17 mouse cellular contexts compared by ENCODE assay signal in the genomic region with DNA sequence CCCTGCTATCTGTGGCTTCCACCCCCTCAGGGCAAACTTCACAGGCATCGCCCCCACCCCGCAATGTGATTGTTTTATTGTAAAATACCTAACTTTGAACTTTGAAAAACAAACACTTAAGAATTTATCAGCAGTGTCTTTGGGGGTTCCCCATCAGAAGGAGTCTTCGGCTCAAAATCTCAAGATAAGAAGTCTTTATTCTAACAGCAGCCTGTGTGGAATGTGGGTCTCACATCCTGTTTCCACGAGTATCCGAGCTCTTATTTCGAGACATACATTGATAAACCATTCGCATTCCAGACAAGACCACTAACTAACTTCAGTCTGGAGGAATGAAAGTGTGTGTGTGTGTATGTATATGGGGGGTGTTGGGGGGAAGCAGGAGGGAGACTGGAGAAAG.
DNase-seq lines count a peak whose midpoint lies in the region; ATAC-seq and TF ChIP-seq lines count a peak whose summit lies in the region.
"Had no signal": no experiment of that assay in that cellular context is flagged by ENCODE, and none has a peak within 500 bp of the region (broad histone marks: within the 10 kb centered on the region; RNA-seq: fewer than 3 reads in every experiment).

No protein-coding gene starts in this region.

- TF ChIP-seq CTCF in liver, postnatal 0 days (IDR thresholded peaks at IDR 0.05; ENCODE audit: low read depth) = no peak

- intact Hi-C loops in heart, postnatal 25 days (cut with DNase I) = loop anchor here (10.0 kb wide), 1 partner anchor 476 kb away; a partner anchor contains a TSS
- intact Hi-C loops in left cerebral cortex, postnatal 4 days (cut with DNase I) = no loop called here

- ATAC-seq in heart, embryonic 12.5 days (ENCODE audit: insufficient number of reproducible peaks, low FRiP score) = no peak
- ATAC-seq in liver, embryonic 11.5 days (replicated peaks; ENCODE audit: low FRiP score) = no peak
- no peak for ATAC-seq in liver, postnatal 0 days
- no peak for ATAC-seq in embryonic facial prominence, embryonic 12.5 days (ENCODE audit: insufficient number of reproducible peaks, insufficient read depth, low FRiP score, low TSS enrichment)
- ATAC-seq: midbrain, embryonic 16.5 days had no signal

- H3K27me3 ChIP-seq in heart, embryonic 12.5 days (replicated peaks) = no peaks in the 10 kb centered on the region
- no peaks in the 10 kb centered on the region for H3K27me3 ChIP-seq in liver, embryonic 11.5 days (replicated peaks; ENCODE audit: control insufficient read depth, insufficient read depth, low read length)
- H3K27me3 ChIP-seq in liver, postnatal 0 days (ENCODE audit: insufficient read depth, low read length) = no peaks in the 10 kb centered on the region
- H3K27me3 ChIP-seq in embryonic facial prominence, embryonic 12.5 days = no peaks in the 10 kb centered on the region
- H3K27me3 ChIP-seq in limb, embryonic 10.5 days (ENCODE audit: low read depth, poor library complexity, severe bottlenecking) = no peaks in the 10 kb centered on the region
- H3K27me3 ChIP-seq: CH12.LX; hindbrain, embryonic 12.5 days had no signal

- H3K4me3 ChIP-seq in heart, embryonic 12.5 days = no peak overlapping the region
- no peak overlapping the region for H3K4me3 ChIP-seq in liver, embryonic 11.5 days (ENCODE audit: low read depth, low read length)
- H3K4me3 ChIP-seq in liver, postnatal 0 days (ENCODE audit: low read depth, low read length) = no peak overlapping the region
- H3K4me3 ChIP-seq in embryonic facial prominence, embryonic 12.5 days = no peak overlapping the region
- H3K4me3 ChIP-seq in limb, embryonic 10.5 days = no peak overlapping the region
- H3K4me3 ChIP-seq: hindbrain, embryonic 12.5 days had no signal

- peak overlapping the region; percentile 10; the same call in 1 of the 2 replicates for H3K4me2 ChIP-seq in heart, embryonic 12.5 days
- H3K4me2 ChIP-seq in liver, embryonic 11.5 days = no peak overlapping the region
- no peak overlapping the region for H3K4me2 ChIP-seq in liver, postnatal 0 days (ENCODE audit: low read depth, low read length)
- H3K4me2 ChIP-seq in embryonic facial prominence, embryonic 12.5 days (replicated peaks) = no peak overlapping the region
- H3K4me2 ChIP-seq: hindbrain, embryonic 12.5 days had no signal

- H3K9ac ChIP-seq in heart, embryonic 12.5 days = no peak overlapping the region
- H3K9ac ChIP-seq in liver, embryonic 11.5 days (ENCODE audit: low read depth, low read length) = no peak overlapping the region
- no peak overlapping the region for H3K9ac ChIP-seq in liver, postnatal 0 days (replicated peaks)
- no peak overlapping the region for H3K9ac ChIP-seq in embryonic facial prominence, embryonic 12.5 days
- H3K9ac ChIP-seq: hindbrain, embryonic 12.5 days had no signal

- WGBS in heart, embryonic 12.5 days = 7% methylated on average over 7 of the region's 7 CpGs
- 16% methylated on average over 7 of the region's 7 CpGs for WGBS in liver, embryonic 11.5 days
- WGBS in liver, postnatal 0 days (ENCODE audit: insufficient replicate concordance) = 28% methylated on average over 7 of the region's 7 CpGs
- WGBS in embryonic facial prominence, embryonic 12.5 days = 22% methylated on average over 7 of the region's 7 CpGs
- 15% methylated on average over 7 of the region's 7 CpGs for WGBS in limb, embryonic 10.5 days

- no peak for DNase-seq in heart, postnatal 25 days (ENCODE audit: low spot score)
- DNase-seq in liver, embryonic 11.5 days (ENCODE audit: low spot score) = no peak
- no peak for DNase-seq in liver, postnatal 0 days
- DNase-seq in limb, embryonic 10.5 days (ENCODE audit: low spot score) = no peak
- DNase-seq in frontal cortex, postnatal 25 days (ENCODE audit: low spot score in 2 of 2) = no peak
- DNase-seq in left cerebral cortex, postnatal 4 days = no peak
- DNase-seq: cerebellum, postnatal 10 days; embryo, embryonic 11 days; gastrocnemius, postnatal 14 days; kidney, adult 2 months; retina, postnatal 1 day; thymus, adult 18-20 months had no signal

- H3K4me1 ChIP-seq in heart, embryonic 12.5 days (replicated peaks) = peaks cover 44% of the 10 kb centered on the region
- H3K4me1 ChIP-seq in liver, embryonic 11.5 days (replicated peaks; ENCODE audit: control insufficient read depth, insufficient read depth, low read length) = peaks cover 12% of the 10 kb centered on the region
- peaks cover 12% of the 10 kb centered on the region for H3K4me1 ChIP-seq in liver, postnatal 0 days (ENCODE audit: insufficient read depth)
- peaks cover 42% of the 10 kb centered on the region for H3K4me1 ChIP-seq in embryonic facial prominence, embryonic 12.5 days
- peaks cover 51% of the 10 kb centered on the region for H3K4me1 ChIP-seq in limb, embryonic 10.5 days

- H3K27ac ChIP-seq in heart, embryonic 12.5 days (ENCODE audit: poor library complexity, severe bottlenecking) = peak overlapping the region; percentile 80
- H3K27ac ChIP-seq in liver, embryonic 11.5 days (ENCODE audit: low read depth, low read length) = peak overlapping the region; percentile 71; the same call in 1 of the 2 replicates
- no peak overlapping the region for H3K27ac ChIP-seq in liver, postnatal 0 days (ENCODE audit: low read depth)
- peak overlapping the region; percentile 76 for H3K27ac ChIP-seq in embryonic facial prominence, embryonic 12.5 days
- H3K27ac ChIP-seq in limb, embryonic 10.5 days = peak overlapping the region; percentile 73

- no peaks in the 10 kb centered on the region for H3K9me3 ChIP-seq in heart, embryonic 12.5 days (replicated peaks)
- no peaks in the 10 kb centered on the region for H3K9me3 ChIP-seq in liver, embryonic 11.5 days (ENCODE audit: control insufficient read depth, low read length)
- no peaks in the 10 kb centered on the region for H3K9me3 ChIP-seq in liver, postnatal 0 days (ENCODE audit: low read length)
- no peaks in the 10 kb centered on the region for H3K9me3 ChIP-seq in embryonic facial prominence, embryonic 12.5 days
- H3K9me3 ChIP-seq in limb, embryonic 10.5 days (replicated peaks) = no peaks in the 10 kb centered on the region
- H3K9me3 ChIP-seq: hindbrain, embryonic 12.5 days had no signal

- no peaks in the 10 kb centered on the region for H3K36me3 ChIP-seq in heart, embryonic 12.5 days
- H3K36me3 ChIP-seq in liver, embryonic 11.5 days (ENCODE audit: control insufficient read depth, insufficient read depth, low read length) = no peaks in the 10 kb centered on the region
- H3K36me3 ChIP-seq in liver, postnatal 0 days (replicated peaks; ENCODE audit: insufficient read depth, low read length) = no peaks in the 10 kb centered on the region
- H3K36me3 ChIP-seq in embryonic facial prominence, embryonic 12.5 days = no peaks in the 10 kb centered on the region
- H3K36me3 ChIP-seq in limb, embryonic 10.5 days = no peaks in the 10 kb centered on the region
- H3K36me3 ChIP-seq: hindbrain, embryonic 12.5 days had no signal

- no peak for TF ChIP-seq EP300 in liver, postnatal 0 days (IDR thresholded peaks at IDR 0.05; ENCODE audit: low read depth)
